Mouse (Mus musculus): ENCODE data around the gene Inka2.

The Inka2 gene

DNA sequence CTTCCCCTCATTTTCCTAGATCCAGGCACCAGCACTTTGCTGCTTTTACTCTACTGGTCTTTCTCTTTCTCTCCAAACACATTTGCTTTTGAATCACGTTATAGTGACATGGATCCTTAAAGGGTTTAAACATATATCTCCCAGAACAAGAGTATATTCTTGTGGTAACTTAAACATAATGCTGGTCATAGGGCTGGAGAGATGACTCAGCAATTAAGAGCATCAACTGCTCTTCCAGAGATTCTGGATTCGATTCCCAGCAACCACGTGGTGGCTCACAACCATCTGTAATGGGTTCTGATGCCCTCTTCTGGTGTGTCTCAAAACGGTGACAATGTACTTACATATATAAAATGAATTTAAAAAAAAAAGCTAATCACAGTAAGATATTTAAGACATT is 28.0 kb downstream of the Inka2 start:
- no peak for DNase-seq

DNA sequence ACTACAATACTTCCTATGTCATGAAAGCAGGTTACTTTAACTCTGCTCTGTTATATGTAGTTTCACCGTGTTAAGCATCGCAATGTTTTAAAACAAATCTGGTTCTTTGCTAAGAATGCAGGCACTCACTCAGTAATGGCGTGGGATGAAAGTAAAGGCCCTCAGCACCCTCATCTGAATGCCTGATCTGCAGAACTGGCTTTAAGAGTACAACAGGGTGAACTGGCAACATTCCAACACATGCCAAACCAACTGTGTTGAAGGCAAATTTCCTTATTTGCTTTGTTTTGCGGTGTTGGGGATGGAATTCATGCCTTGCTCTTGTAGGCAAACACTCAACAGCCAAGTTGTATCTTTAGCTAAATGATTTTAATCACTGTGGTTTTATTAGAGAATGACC is 29.1 kb downstream of the Inka2 start:
- DNase-seq: no peak

DNA sequence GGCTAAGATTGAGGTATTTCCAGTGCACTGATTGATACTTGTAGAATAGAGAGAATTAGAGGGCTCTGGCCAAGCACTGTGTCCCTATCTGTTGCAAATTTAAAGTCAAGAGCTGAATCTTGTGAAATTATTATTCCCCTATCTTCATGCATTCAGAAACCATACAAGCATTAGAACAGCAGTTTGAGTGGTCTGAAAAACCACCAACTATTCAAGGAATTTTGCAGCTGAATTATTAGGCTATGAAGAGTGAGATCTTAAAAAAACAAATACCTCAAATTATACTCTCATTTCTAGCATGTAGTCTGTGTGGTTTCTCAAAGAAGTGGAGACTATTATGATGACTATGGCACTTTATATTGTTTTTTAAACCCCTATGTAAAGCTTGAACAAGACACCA is 30.9 kb downstream of the Inka2 start:
- no peak for DNase-seq

DNA sequence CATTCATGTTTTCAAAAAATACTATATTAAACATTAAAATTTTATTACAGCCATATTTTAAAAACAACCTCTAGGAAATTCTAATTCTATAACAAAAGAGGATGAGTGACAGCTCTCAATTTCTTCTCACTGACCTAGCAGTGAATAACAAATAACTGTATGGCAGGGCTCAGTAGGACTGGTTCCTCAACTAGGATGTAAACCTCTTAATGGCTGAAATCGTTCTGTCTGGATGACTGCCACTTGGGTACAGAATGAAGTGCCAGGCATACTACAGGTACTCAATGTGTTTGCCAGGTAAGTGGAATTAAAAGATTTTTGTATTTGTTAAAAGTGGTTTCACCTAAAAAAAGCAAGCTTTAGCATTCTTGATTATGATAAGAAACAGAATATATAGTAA is 31.7 kb downstream of the Inka2 start:
- DNase-seq: no peak

DNA sequence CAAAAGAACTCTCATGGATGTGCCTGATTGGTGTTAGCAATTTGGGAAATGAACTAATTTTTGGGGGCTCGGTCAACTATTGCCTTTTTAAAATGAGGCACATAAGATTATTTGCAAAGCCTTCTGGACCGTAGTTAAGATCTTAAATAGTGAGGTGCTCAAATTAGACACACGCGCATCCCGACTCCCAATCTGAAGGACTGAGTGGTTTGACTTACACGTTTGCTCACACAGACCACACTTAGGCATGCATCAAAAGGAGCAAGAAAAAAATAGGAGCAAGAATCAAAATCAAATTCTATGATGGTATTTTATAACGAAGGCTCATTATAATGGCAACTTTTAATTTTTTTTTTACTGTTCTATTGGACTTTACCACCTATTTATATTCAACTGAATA is 32.7 kb downstream of the Inka2 start:
- DNase-seq: no peak

DNA sequence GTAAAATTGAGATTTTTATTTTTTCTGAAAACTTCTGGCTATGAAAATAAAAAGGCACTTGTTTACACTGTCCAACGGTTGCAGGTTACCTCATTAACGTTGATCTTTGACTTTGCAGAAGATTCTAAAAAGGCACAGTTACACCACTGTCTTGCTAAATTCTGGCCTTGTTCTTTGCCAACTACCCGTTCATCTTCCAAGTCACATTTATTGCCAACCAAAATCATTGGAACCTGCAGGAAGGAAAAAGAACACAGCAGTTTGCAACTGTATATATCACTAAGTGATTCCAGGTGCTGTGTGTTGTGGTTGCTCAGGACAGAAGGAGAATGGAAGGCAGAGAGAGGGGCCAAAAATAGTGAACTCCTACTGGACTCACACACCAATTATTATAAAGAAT is 33.3 kb downstream of the Inka2 start:
- no peak for DNase-seq

DNA sequence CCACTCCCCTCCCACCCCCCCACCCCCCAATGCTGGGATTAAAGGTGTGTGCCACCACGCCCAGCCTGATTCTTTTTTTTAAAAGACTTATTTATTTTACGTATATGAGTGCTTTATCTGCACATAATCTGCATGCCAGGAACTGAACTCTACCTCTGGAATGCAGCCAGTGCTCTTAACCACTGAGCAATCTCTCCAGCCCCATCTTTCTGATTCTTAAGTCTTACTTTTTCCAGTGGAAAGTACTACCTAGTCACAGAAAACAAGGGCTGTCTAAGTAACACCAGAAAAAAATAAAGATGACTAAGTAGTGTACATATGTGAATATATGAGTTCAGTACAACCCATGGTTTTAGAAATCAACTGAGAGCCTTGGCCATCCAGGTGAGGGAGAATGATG is 42.1 kb downstream of the Inka2 start:
- no peak for DNase-seq

DNA sequence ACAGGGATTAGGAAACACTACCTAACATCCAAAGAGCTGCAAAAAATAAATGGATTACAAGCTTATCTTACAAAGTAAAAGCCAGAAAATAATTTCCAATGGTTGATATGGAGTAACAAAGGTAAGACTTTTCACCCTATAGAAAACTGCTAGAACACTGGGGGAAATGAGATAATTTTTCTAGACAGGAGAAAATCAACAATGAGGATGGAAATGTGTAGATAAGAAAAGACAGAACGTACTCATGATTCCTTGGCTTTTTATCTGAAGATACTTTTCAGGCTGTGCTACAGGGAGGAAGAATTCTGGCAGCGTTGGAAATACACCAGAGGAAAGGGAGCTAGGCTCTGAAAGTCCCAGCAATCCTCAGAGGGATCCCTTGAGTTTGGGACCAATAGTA is 46.4 kb downstream of the Inka2 start:
- DNase-seq: no peak

DNA sequence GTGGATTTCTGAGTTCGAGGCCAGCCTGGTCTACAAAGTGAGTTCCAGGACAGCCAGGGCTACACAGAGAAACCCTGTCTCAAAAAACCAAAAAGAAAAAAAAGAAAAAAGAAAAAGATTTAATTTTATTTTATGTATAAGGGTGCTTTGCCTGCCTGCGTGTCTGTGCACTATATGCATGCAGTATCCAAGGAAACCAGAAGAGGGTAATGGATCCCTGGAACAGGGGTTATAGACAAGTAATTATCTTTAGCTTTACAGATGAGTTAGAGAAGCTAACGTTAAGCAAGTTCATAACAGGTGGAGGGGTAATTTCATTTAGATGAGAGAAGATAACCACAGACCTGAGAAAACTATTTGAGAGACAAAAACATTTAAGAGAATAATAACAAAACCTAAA is 49.8 kb downstream of the Inka2 start:
- DNase-seq: no peak

DNA sequence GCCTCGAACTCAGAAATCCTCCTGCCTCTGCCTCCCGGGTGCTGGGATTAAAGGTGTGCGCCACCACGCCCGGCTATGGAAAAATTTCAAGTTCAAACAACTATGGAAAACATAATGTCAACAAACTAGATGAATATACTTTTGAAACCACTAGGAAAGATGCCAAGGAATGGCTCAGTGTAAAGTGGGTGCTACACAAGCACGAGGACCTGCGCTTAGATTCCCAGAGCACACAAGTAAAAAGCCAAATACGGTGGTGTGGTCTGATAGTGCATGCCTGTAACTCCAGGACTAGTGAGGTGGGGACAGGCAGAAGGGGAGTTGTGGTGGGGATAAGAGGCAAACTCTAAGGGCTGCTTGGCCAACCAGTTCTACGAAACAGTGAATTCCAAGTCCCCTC is 50.7 kb downstream of the Inka2 start:
- no peak for DNase-seq

DNA sequence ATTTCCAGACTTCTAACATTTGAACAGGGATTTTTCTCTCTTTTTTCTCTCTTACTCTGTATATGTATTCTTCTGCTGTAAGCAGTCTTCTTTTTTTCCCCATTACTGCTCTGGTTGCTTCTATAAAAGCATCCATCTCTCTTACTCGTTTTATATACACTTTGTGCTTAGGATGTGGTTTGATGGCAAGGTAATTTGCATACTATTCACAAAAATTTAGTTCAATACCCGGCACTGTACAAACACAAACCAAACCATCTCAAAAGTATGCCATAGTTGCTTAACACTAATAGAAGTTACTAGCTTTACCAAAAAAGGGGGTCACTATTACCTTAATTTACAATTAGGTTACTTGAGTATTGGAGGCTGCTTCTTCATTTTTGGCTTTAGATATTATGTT is 52.1 kb downstream of the Inka2 start:
- DNase-seq: no peak

DNA sequence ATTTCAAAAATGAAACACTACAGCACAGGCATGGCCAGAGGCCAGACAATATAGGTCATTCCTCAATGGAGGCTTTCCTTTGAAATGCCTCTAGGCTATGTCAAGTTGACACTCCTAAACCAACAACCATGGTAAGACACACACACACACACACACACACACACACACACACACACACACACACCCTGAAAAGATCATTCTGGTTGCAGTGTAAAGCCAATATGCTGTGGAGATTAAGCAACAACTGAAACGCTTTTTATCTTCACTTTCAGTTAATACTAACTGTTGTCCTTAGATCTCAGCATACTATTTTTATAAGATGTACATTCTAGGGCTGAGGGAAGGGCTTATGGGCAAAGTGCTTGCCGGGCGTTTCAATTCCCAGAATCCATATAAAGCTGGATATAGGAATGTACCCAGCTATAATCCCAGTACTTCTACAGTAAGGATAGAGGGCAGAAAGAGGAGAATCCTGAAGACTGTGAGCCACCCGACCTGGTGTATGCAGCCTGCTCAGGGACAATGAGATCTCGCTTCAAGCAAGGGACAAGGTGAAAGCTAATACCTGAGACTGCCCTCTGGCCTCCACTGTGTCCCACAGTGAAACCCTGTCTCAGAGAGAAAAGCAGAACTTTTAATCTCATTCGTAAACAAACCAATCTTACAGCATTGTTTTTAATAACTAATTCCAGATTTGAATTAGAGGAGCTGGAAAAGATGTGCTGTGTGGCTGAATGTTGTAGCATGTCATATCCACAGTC is 53.1 kb downstream of the Inka2 start:
- DNase-seq: no peak

DNA sequence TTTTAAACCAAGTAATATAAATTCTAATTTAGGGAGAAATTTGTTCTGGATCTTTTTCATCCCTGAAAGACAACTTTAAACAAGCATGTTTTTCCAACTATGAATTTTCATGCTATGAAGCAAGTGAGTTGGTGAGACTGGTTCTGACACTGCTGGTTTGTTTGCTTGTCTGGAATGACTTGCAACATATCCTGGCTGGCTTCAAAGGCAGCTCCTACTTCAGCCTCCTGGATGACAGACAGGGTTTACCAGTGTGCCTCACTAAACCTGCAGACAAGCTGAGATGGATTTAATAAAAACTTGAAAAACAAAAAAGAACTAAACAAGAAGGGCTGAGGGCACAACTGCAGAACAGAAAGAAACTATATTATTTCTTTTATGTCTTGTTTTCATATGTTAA is 53.7 kb downstream of the Inka2 start:
- DNase-seq: no peak

DNA sequence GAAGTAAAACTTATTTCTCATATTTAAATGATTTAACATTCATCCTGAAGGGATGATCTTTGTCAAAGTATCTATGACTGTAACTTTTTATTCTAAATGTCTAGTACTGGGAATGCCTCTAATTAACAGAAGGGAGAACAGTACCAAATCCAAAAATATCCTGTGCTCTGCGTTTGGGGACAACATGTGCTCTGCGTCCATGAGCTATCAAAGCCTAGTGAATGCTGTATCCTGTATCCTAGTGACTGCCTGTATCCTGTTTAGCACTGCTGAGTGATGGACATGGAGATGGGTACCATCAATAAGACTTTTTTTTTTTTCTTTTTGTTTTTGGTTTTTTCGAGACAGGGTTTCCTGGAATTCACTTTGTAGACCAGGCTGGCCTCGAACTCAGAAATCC is 54.3 kb downstream of the Inka2 start:
- DNase-seq: no peak

DNA sequence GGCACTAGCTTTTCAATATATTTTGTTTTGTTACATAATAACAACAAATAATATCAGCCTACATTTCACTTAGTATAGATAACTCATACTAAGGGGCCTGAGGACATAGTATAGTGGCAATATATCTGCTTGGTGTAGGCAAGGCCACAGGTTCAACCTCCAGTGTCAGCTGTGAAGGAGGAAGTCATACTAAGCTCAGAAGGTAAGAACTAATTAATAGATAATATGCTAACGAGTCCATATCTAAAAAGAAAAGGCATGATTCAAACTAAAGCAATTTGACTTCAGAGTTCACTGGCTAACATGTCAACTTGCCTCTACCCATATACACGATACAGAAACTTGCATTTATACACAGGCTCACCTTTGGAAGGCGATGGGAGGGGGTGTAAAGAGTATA is 55.7 kb downstream of the Inka2 start:
- no peak for DNase-seq

DNA sequence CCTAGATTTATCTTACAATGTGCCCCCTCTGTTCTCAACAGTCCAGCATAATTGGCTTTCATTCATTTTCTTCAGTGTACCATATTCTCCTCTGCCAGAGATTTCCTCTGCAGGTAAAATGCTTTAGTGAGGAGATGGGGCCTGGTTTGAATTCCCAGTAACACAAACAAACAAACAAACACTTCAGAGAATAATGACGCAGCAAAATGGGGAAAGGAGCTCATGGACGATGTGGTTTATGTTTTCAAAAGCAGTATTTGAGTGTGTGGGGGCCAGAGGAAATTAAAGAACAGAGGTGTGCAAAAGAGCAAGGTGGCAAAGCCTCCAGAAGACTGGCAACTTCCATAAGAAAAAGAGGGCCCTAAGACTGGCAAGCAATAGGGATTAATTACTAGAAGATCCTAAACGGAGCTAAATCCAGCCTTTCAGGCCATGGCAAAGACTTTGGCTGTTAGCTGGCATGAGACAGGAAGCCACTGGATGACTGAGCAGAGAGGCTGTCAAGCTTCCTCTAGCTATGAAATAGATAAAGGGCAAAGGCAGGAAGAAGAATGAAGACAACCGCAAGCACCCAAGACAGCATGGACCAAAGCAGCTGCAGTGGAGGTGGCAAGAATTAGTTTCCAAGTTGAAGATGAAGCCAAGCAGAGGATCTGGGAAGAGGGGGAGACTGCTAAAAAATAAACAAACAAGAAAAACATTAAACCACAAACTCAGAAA is 58.9 kb downstream of the Inka2 start:
- DNase-seq: no peak

DNA sequence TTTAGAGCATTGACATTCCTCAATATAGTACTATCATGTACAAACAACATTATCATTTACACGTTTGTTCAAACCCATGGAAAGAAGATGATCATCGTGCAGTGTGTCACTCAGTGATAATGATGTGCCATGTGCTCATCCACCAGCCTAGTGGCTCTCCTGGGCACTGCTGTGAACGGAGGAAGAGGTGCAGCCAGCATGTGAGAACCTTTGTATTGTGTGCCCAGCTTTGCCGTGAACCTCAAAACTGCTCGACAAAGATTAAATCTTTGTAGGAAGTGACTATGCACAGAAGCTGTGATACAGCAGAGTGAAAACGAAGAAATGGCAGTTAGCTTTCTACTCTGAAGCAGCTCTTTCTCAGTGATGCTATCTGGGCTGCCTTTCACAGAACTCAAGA is 64.1 kb downstream of the Inka2 start:
- DNase-seq: no peak

DNA sequence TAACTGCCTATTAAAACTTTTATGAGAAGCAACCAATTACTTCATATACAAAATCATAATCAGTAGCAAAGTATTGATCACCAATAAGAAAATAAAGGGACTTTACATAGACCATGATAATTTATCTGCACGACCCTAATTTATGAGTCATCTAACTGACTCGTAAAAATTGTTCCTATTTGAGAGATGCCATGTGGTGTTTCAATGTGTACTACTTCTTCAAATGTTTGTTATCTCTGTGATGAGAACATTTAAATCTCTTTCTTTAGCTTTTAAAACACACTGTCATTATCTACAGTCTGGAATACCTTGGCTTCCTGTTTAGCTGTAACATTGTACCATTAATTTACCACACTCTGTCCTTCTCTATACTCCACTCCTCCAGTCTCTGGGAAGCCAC is 65.0 kb downstream of the Inka2 start:
- DNase-seq: no peak
